Mouse (Mus musculus) midbrain, embryonic 14.5 days (tissue): Measurements from ENCODE around the gene Ppia. TPM values are rescaled to one million over a fixed set of nuclear protein-coding genes. Genes with fewer than 3 reads are reported as not detected.
"Not testable (repeated sequence)": the region's sequence is repeated elsewhere in the genome, so short reads cannot be mapped to it uniquely, and the experiment has no call there.

ENCODE experiments used
- ATAC-seq: fragments of 200-750 bp; cut with Nextera tagmentation; 2 replicates; pipeline ENCODE4 v1.8.0; 2017; ENCODE audit warnings: moderate number of reproducible peaks, moderate library complexity; ENCODE audit not compliant: low FRiP score, low TSS enrichment
- DNase-seq: peaks from one replicate; pipeline ENCODE4 v3.0.0-alpha.2; 2015
- H3K27ac ChIP-seq: fragments of 300-500 bp; sonication (generic); replicated peaks from 2 replicates; pipeline ENCODE4 v1.5.1; 2014; ENCODE audit warnings: mild to moderate bottlenecking, low read depth, low read length, moderate library complexity
- H3K27me3 ChIP-seq: fragments of 300-500 bp; sonication (generic); 2 replicates; pipeline ENCODE4 v1.6.1; 2014; ENCODE audit warnings: low read length, control low read depth, mixed read lengths; ENCODE audit not compliant: control insufficient read depth, insufficient read depth
- H3K36me3 ChIP-seq: fragments of 300-500 bp; sonication (generic); 2 replicates; pipeline ENCODE4 v1.6.1; 2014; ENCODE audit warnings: low read length, control low read depth; ENCODE audit not compliant: control insufficient read depth, insufficient read depth
- H3K4me1 ChIP-seq: fragments of 300-500 bp; sonication (generic); 2 replicates; pipeline ENCODE4 v1.6.1; 2014; ENCODE audit warnings: mild to moderate bottlenecking, antibody characterized with exemption, low read length, control low read depth; ENCODE audit not compliant: control insufficient read depth, insufficient read depth
- H3K4me2 ChIP-seq: fragments of 300-500 bp; sonication (generic); 2 replicates; pipeline ENCODE4 v1.6.1; 2014; ENCODE audit warnings: mild to moderate bottlenecking, low read length, moderate library complexity
- H3K4me3 ChIP-seq: fragments of 300-500 bp; sonication (generic); replicated peaks from 2 replicates; pipeline ENCODE4 v1.5.1; 2014; ENCODE audit warnings: low read depth, low read length
- H3K9ac ChIP-seq: fragments of 300-500 bp; sonication (generic); replicated peaks from 2 replicates; pipeline ENCODE4 v1.6.1; 2014; ENCODE audit warnings: mild to moderate bottlenecking, low read length, moderate library complexity
- H3K9me3 ChIP-seq: fragments of 300-500 bp; sonication (generic); 2 replicates; pipeline ENCODE4 v1.6.1; 2016; ENCODE audit warnings: low read length, control low read depth, mixed read lengths; ENCODE audit not compliant: control insufficient read depth
- WGBS: fragments of 180-500 bp; shearing (Covaris S2); extraction: QIAGEN DNeasy Blood & Tissue Kit; methylation state at CpG from one replicate; pipeline ENCODE4 v1.1.7; 2014; 5-methylcytosine and 5-hydroxymethylcytosine counted together
- polyA plus RNA-seq: library from polyadenylated mRNA; unstranded; fragments of >200 nt; fragmentation: Nextera tagmentation; extraction: Ambion mirVana; gene quantifications from 2 replicates; pipeline ENCODE4 v1.2.1, GENCODE M21; 2014

Ppia gene
- polyA plus RNA-seq, 1 experiment from 2014 or later, result 3,781 TPM

DNA sequence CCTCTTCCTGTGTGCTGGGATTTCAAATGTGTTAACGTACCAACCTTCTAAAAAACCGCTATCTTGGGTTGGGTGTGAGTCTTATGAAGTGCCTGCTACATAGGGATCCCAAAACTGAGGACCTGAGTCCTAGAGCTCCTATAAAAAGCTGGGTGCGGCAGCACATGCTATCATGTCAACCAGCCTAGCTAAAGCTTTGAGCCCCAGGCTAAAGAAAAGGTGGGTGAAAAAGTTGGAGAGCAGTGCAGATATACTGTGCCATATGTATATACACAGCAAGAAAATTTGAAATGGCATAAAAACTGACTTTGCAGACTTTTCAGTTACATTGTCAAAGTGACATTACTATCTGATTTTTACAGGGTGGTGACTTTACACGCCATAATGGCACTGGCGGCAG is 3.5 kb downstream of the Ppia start:
- WGBS, result 84% methylated on average over 5 of the region's 5 CpGs
- Histone ChIP-seq H3K4me1 (peaks cover 16% of the 10 kb centered on the region), H3K9ac (no peak overlapping the region), H3K4me2 (peak overlapping the region; percentile 1; the same call in 1 of the 2 replicates), H3K27ac (no peak overlapping the region), H3K36me3 (peaks cover 58% of the 10 kb centered on the region), H3K27me3 (no peaks in the 10 kb centered on the region), H3K9me3 (no peaks in the 10 kb centered on the region), H3K4me3 (no peak overlapping the region)
- ATAC-seq (no peak), DNase-seq (no peak)

- H3K4me3 ChIP-seq, H3K9ac ChIP-seq, ATAC-seq, H3K27me3 ChIP-seq, H3K9me3 ChIP-seq, DNase-seq, H3K27ac ChIP-seq, H3K4me2 ChIP-seq: not testable (repeated sequence)
- 57% methylated on average over 4 of the region's 4 CpGs for WGBS
- Histone ChIP-seq H3K4me1 (peaks cover 16% of the 10 kb centered on the region), H3K36me3 (peaks cover 60% of the 10 kb centered on the region)
Observed at GRCm38 (mm10) chr11:6419156-6419555, 3.9 kb downstream of the Ppia start.

DNA sequence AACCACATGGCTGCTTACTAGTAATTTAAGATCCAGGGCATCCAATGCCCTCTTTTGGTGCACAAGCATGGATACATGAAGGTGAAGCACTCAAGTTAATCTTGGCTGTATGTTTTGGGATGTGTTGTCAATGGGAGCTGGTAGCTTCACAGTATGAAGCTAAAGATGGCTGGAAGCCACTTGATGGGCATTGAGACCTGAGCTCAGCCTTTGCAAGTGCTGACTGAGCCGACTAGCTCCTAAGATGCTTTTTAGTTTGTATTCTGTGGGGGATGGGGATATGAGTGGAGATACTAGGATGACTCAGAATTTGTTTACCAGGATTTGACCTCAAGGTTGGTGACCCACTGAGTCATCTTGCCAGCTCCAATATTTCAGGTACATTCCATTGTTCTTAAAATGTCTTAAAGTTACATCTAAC is 5.0 kb downstream of the Ppia start:
- Histone ChIP-seq H3K36me3 (peaks cover 67% of the 10 kb centered on the region), H3K9ac (no peak overlapping the region), H3K27me3 (no peaks in the 10 kb centered on the region), H3K4me3 (no peak overlapping the region), H3K27ac (no peak overlapping the region), H3K9me3 (no peaks in the 10 kb centered on the region), H3K4me1 (peaks cover 11% of the 10 kb centered on the region), H3K4me2 (no peak overlapping the region)
- DNase-seq (no peak), ATAC-seq (no peak)
- 34% methylated on average over 1 of the region's 1 CpGs for WGBS

- peaks cover 11% of the 10 kb centered on the region for H3K4me1 ChIP-seq
- H3K9me3 ChIP-seq, result no peaks in the 10 kb centered on the region
- WGBS, result 77% methylated on average over 2 of the region's 2 CpGs
- DNase-seq (no peak), ATAC-seq (no peak)
- no peaks in the 10 kb centered on the region for H3K27me3 ChIP-seq
- H3K4me3 ChIP-seq, result no peak overlapping the region
- no peak overlapping the region for H3K9ac ChIP-seq
- no peak overlapping the region for H3K27ac ChIP-seq
- no peak overlapping the region for H3K4me2 ChIP-seq
- H3K36me3 ChIP-seq, result peaks cover 70% of the 10 kb centered on the region
Observed at GRCm38 (mm10) chr11:6420722-6421350, 5.6 kb downstream of the Ppia start.

DNA sequence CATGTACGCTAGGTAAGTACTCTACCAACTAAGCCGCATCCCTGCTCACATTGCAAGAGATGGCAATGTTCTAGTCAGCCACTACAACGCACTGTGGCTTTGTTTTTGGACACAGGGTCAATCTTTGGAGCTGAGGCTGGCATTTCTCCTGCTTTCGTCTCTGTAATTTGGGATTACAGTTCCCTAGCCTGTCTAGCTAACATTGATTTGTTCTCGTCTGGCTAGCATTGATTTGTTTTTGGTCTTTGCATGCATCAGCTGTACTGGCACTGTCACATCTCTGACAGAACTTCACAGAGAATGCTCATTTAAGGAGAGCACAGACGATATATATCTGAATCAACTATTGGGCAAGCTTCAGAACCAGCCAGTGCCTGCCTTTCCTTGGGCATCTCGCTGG is 14.9 kb downstream of the Ppia start:
- H3K36me3 ChIP-seq, result peaks cover 92% of the 10 kb centered on the region
- no peaks in the 10 kb centered on the region for H3K4me1 ChIP-seq
- H3K4me2 ChIP-seq, result no peak overlapping the region
- ATAC-seq (no peak), DNase-seq (no peak)
- H3K27me3 ChIP-seq, result no peaks in the 10 kb centered on the region
- H3K27ac ChIP-seq, result no peak overlapping the region
- no peaks in the 10 kb centered on the region for H3K9me3 ChIP-seq
- WGBS, result 92% methylated on average over 7 of the region's 7 CpGs
- H3K9ac ChIP-seq, result no peak overlapping the region
- no peak overlapping the region for H3K4me3 ChIP-seq

GRCm38 (mm10) chr11:6436442-6436841 is 21.2 kb downstream of the Ppia start:
- Histone ChIP-seq H3K4me2 (no peak overlapping the region), H3K4me3 (no peak overlapping the region), H3K27ac (no peak overlapping the region), H3K4me1 (no peaks in the 10 kb centered on the region), H3K9me3 (no peaks in the 10 kb centered on the region), H3K9ac (no peak overlapping the region), H3K36me3 (peaks cover 68% of the 10 kb centered on the region), H3K27me3 (no peaks in the 10 kb centered on the region)
- WGBS, result 65% methylated on average over 8 of the region's 8 CpGs
- ATAC-seq (no peak), DNase-seq (peak; percentile 46)

DNA sequence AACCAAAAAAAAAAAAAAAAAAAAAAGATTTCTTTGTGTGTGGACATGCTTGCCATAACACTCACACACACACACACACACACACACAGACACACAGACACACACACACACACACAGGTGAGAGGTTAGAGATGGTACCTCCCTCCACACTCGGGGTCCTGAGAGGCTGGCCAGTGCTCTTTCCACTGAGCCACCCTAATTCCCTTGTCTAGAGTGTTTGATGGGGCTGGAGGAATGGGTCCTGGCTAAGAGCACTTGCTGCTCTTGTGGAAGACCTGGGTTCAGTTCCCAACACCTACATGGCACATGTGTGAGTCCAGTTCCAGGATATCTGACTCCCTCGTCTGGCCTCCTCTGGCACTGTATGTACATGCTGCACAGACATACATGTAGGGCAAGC is 22.4 kb downstream of the Ppia start:
- H3K9me3 ChIP-seq, result no peaks in the 10 kb centered on the region
- H3K27me3 ChIP-seq, result no peaks in the 10 kb centered on the region
- no peak for DNase-seq
- H3K27ac ChIP-seq, result no peak overlapping the region
- H3K9ac ChIP-seq, result no peak overlapping the region
- H3K4me3 ChIP-seq, result no peak overlapping the region
- no peak overlapping the region for H3K4me2 ChIP-seq
- H3K4me1 ChIP-seq, result 0 out of 2 replicates have a peak, but pooled peaks cover 1% of the 10 kb centered on the region
- peaks cover 56% of the 10 kb centered on the region for H3K36me3 ChIP-seq
- WGBS, result 94% methylated on average over 2 of the region's 2 CpGs
- ATAC-seq, result no peak

DNA sequence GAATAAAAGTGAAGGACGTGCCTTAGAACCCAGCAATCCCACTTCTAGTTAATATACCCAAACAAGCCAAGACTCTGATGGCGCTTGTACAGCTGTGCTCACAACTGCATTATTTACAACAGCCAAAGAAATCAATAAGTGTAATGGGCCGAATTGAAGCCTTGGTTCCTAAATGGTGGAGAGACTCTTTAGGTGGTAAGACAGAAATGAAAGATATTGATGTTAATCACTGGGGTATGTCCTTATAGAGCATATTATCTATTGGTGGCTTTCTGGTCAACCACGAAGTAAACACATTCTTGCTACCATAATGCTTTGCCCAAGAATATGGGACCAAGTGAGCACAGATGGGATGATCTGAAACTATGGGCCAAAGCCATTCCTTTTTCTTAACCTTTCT is 24.9 kb downstream of the Ppia start:
- no peak for DNase-seq
- peaks cover 8% of the 10 kb centered on the region for H3K4me1 ChIP-seq
- H3K9ac ChIP-seq, result no peak overlapping the region
- H3K4me3 ChIP-seq, result no peak overlapping the region
- no peaks in the 10 kb centered on the region for H3K27me3 ChIP-seq
- no peak overlapping the region for H3K27ac ChIP-seq
- no peaks in the 10 kb centered on the region for H3K9me3 ChIP-seq
- no peak for ATAC-seq
- no peak overlapping the region for H3K4me2 ChIP-seq
- 91% methylated on average over 4 of the region's 4 CpGs for WGBS
- H3K36me3 ChIP-seq, result peaks cover 31% of the 10 kb centered on the region

GRCm38 (mm10) chr11:6442566-6442965 is 27.3 kb downstream of the Ppia start:
- H3K9ac ChIP-seq, result no peak overlapping the region
- H3K27ac ChIP-seq, result no peak overlapping the region
- no peak overlapping the region for H3K4me2 ChIP-seq
- DNase-seq, result no peak
- WGBS, result 97% methylated on average over 4 of the region's 4 CpGs
- no peaks in the 10 kb centered on the region for H3K27me3 ChIP-seq
- peaks cover 8% of the 10 kb centered on the region for H3K4me1 ChIP-seq
- ATAC-seq, result no peak
- peaks cover 10% of the 10 kb centered on the region for H3K36me3 ChIP-seq
- no peaks in the 10 kb centered on the region for H3K9me3 ChIP-seq
- no peak overlapping the region for H3K4me3 ChIP-seq
